Mouse (Mus musculus) megakaryocyte, embryonic 14.5 days (primary cell): ENCODE measurements around the gene Ttc27.

Experiments used
- FLI1 ChIP-seq: IDR thresholded peaks from 2 replicates; pipeline ENCODE4 v1.6.1; 2012; ENCODE audit warnings: low read length, inconsistent platforms, mixed read lengths
- GATA1 ChIP-seq: IDR thresholded peaks from 3 replicates; pipeline ENCODE4 v1.6.1; 2012; ENCODE audit warnings: mixed read lengths, low read length, inconsistent platforms, borderline replicate concordance

GRCm38 (mm10) chr17:74715128-74715527 lies 2.4 kb upstream of the Ttc27 start:
- no peak for TF ChIP-seq GATA1
- TF ChIP-seq FLI1, result no peak
